Mouse (Mus musculus) CH12.LX (cell line): Measurements from ENCODE around the gene Fam181b. TPM values are rescaled to one million over a fixed set of nuclear protein-coding genes. Genes with fewer than 3 reads are reported as not detected.

ENCODE experiments used
- DNase-seq: peaks from one replicate; pipeline ENCODE4 v3.0.0-alpha.2; 2013; ENCODE audit errors: extremely low read depth
- H3K27ac ChIP-seq: 2 replicates; pipeline ENCODE4 v1.5.1; 2012; ENCODE audit warnings: low read depth, mild to moderate bottlenecking, control low read depth, moderate library complexity; ENCODE audit not compliant: insufficient read depth
- H3K27me3 ChIP-seq: replicated peaks from 2 replicates; pipeline ENCODE3; 2012; ENCODE audit warnings: inconsistent platforms
- H3K36me3 ChIP-seq, 2 experiments: replicated peaks in 1 of 2; 2 replicates each; pipeline versions ENCODE3 to v1.6.1; 2012; ENCODE audit warnings: inconsistent platforms in 1 of 2, low read length in 1 of 2, mild to moderate bottlenecking in 1 of 2, mixed read lengths in 1 of 2, moderate library complexity in 1 of 2; ENCODE audit not compliant: control insufficient read depth in 1 of 2, insufficient read depth in 1 of 2
- H3K4me1 ChIP-seq, 2 experiments: 2 replicates each; pipeline ENCODE4 v1.6.1; 2012; ENCODE audit warnings: inconsistent platforms in 1 of 2, moderate library complexity in 1 of 2; ENCODE audit not compliant: insufficient read depth in 2 of 2, control insufficient read depth in 1 of 2
- H3K4me2 ChIP-seq: 2 replicates; pipeline ENCODE4 v1.6.1; 2012; ENCODE audit warnings: low read depth, mild to moderate bottlenecking, control low read depth; ENCODE audit not compliant: poor library complexity, insufficient read depth, severe bottlenecking
- H3K4me3 ChIP-seq, 3 experiments: fragments of 150-350 bp in 1 of 3; sonication (generic) in 1 of 3; replicated peaks in 1 of 3; 2 replicates each; pipeline versions ENCODE3 to v1.5.1; 2011 to 2012; ENCODE audit warnings: low read depth in 2 of 3, low read length in 2 of 3, mild to moderate bottlenecking in 2 of 3, moderate library complexity in 2 of 3, control low read depth in 1 of 3, improper control_type of control experiment in 1 of 3, inconsistent platforms in 1 of 3, mixed read lengths in 1 of 3; ENCODE audit not compliant: poor library complexity in 1 of 3
- H3K79me2 ChIP-seq: replicated peaks from 2 replicates; pipeline ENCODE4 v1.6.1; 2012; ENCODE audit warnings: mild to moderate bottlenecking, moderate library complexity; ENCODE audit not compliant: control insufficient read depth, poor library complexity, insufficient read depth, severe bottlenecking; ENCODE audit errors: extremely low read depth
- H3K9ac ChIP-seq: 2 replicates; pipeline ENCODE4 v1.6.1; 2012; ENCODE audit warnings: low read depth, mild to moderate bottlenecking, control low read depth, moderate library complexity; ENCODE audit not compliant: insufficient read depth
- H3K9me3 ChIP-seq: replicated peaks from 2 replicates; pipeline ENCODE3; 2012; ENCODE audit warnings: low read length, inconsistent platforms, mixed read lengths
- BHLHE40 ChIP-seq: IDR thresholded peaks from 2 replicates; pipeline ENCODE4 v1.6.1; 2011; ENCODE audit warnings: mild to moderate bottlenecking, low read depth, low read length, improper control_type of control experiment
- CHD1 ChIP-seq: IDR thresholded peaks from 2 replicates; pipeline ENCODE4 v1.6.1; 2012; ENCODE audit warnings: low read depth, low read length, improper control_type of control experiment, inconsistent platforms
- CHD2 ChIP-seq: IDR thresholded peaks from 2 replicates; pipeline ENCODE4 v1.6.1; 2011; ENCODE audit warnings: low read length, improper control_type of control experiment
- CTCF ChIP-seq, 2 experiments: IDR thresholded peaks in 1 of 2; conservative IDR thresholded peaks in 1 of 2; 2 replicates each; pipeline ENCODE4 v1.5.1; 2011 to 2012; ENCODE audit warnings: low read depth in 2 of 2, low read length in 2 of 2, improper control_type of control experiment in 1 of 2, inconsistent platforms in 1 of 2, mild to moderate bottlenecking in 1 of 2, moderate library complexity in 1 of 2
- E2F4 ChIP-seq: IDR thresholded peaks from 2 replicates; pipeline ENCODE4 v1.6.1; 2011; ENCODE audit warnings: low read depth, low read length, improper control_type of control experiment; ENCODE audit not compliant: insufficient replicate concordance
- ETS1 ChIP-seq: conservative IDR thresholded peaks from 2 replicates; pipeline ENCODE4 v1.6.1; 2012; ENCODE audit warnings: low read depth, mild to moderate bottlenecking, inconsistent platforms, low read length, improper control_type of control experiment, moderate library complexity
- HCFC1 ChIP-seq: IDR thresholded peaks from 2 replicates; pipeline ENCODE4 v1.6.1; 2012; ENCODE audit warnings: low read depth, mild to moderate bottlenecking, inconsistent platforms, low read length, improper control_type of control experiment
- IRF4 ChIP-seq: IDR thresholded peaks from 2 replicates; pipeline ENCODE4 v1.6.1; 2014; ENCODE audit warnings: low read depth, mild to moderate bottlenecking, inconsistent platforms, low read length, improper control_type of control experiment
- JUN ChIP-seq: IDR thresholded peaks from 2 replicates; pipeline ENCODE4 v1.6.1; 2011; ENCODE audit warnings: low read depth, mild to moderate bottlenecking, low read length, improper control_type of control experiment, moderate library complexity; ENCODE audit not compliant: insufficient read depth
- KAT2A ChIP-seq: IDR thresholded peaks from 2 replicates; pipeline ENCODE4 v1.6.1; 2012; ENCODE audit warnings: low read length, improper control_type of control experiment, inconsistent platforms; ENCODE audit not compliant: insufficient replicate concordance
- MAFK ChIP-seq: IDR thresholded peaks from 2 replicates; pipeline ENCODE4 v1.6.1; 2011; ENCODE audit warnings: low read length, improper control_type of control experiment; ENCODE audit not compliant: insufficient replicate concordance
- MAZ ChIP-seq: IDR thresholded peaks from 2 replicates; pipeline ENCODE4 v1.6.1; 2012; ENCODE audit warnings: low read depth, mild to moderate bottlenecking, inconsistent platforms, low read length, improper control_type of control experiment, moderate library complexity
- MXI1 ChIP-seq: IDR thresholded peaks from 2 replicates; pipeline ENCODE4 v1.6.1; 2011; ENCODE audit warnings: mild to moderate bottlenecking, low read depth, low read length, improper control_type of control experiment
- MYC ChIP-seq: IDR thresholded peaks from 2 replicates; pipeline ENCODE4 v1.6.1; 2011; ENCODE audit warnings: low read depth, mild to moderate bottlenecking, improper control_type of control experiment, low read length
- NELFE ChIP-seq: IDR thresholded peaks from 2 replicates; pipeline ENCODE4 v1.6.1; 2011; ENCODE audit warnings: low read depth, low read length, improper control_type of control experiment
- NRF1 ChIP-seq: IDR thresholded peaks from 2 replicates; pipeline ENCODE4 v1.6.1; 2014; ENCODE audit warnings: low read depth, mild to moderate bottlenecking, inconsistent platforms, low read length, improper control_type of control experiment, moderate library complexity
- PAX5 ChIP-seq: IDR thresholded peaks from 2 replicates; pipeline ENCODE4 v1.6.1; 2012; ENCODE audit warnings: low read length, inconsistent platforms, mixed read lengths
- POLR2A ChIP-seq: IDR thresholded peaks from 2 replicates; pipeline ENCODE4 v1.6.1; 2011; ENCODE audit warnings: low read depth, mild to moderate bottlenecking, improper control_type of control experiment, low read length
- RCOR1 ChIP-seq: conservative IDR thresholded peaks from 2 replicates; pipeline ENCODE4 v1.6.1; 2012; ENCODE audit warnings: low read depth, mild to moderate bottlenecking, inconsistent platforms, low read length, improper control_type of control experiment
- SIN3A ChIP-seq: IDR thresholded peaks from 2 replicates; pipeline ENCODE4 v1.6.1; 2012; ENCODE audit warnings: low read length, improper control_type of control experiment, inconsistent platforms
- TBP ChIP-seq: conservative IDR thresholded peaks from 2 replicates; pipeline ENCODE4 v1.6.1; 2011; ENCODE audit warnings: low read depth, low read length, improper control_type of control experiment
- UBTF ChIP-seq: IDR thresholded peaks from 2 replicates; pipeline ENCODE4 v1.6.1; 2012; ENCODE audit warnings: low read depth, mild to moderate bottlenecking, inconsistent platforms, low read length, improper control_type of control experiment, moderate library complexity
- ZC3H11A ChIP-seq: IDR thresholded peaks from 2 replicates; pipeline ENCODE4 v1.6.1; 2012; ENCODE audit warnings: low read depth, mild to moderate bottlenecking, inconsistent platforms, low read length, improper control_type of control experiment
- dilution Hi-C: fragments of 300-500 bp; cut with MboI; formaldehyde crosslinking; loops from 2 replicates; pipeline ENCODE4 v1.14.3; 2020; ENCODE audit warnings: low sequenced_read_pairs; ENCODE audit not compliant: extremely low pct_unique_long_range_greater_than_20kb, extremely low pct_ligation_motif_present
- in situ Hi-C: fragments of 300-500 bp; cut with MboI; formaldehyde crosslinking; loops from 3 replicates; pipeline ENCODE4 v1.14.3; 2019; ENCODE audit warnings: low sequenced_read_pairs, low pct_ligation_motif_present, low pct_unique_long_range_greater_than_20kb, mixed read lengths
- polyA plus RNA-seq: library from polyadenylated mRNA; unstranded; fragments of >175 nt; gene quantifications from 2 replicates; pipeline ENCODE4 v1.2.1, GENCODE M21; 2012; ENCODE audit warnings: low read depth; ENCODE audit not compliant: insufficient read length
- total RNA-seq, 2 experiments: library from RNA; depleted of rRNA; stranded (reverse); fragments of 300-350 nt in 1 of 2; fragments of >200 nt in 1 of 2; gene quantifications; 2 replicates each; pipeline ENCODE4 v1.2.3; 2012 to 2014

Gene Fam181b
- total and polyA plus RNA-seq, 3 experiments: not detected

- in situ Hi-C loops (no loop called here), dilution Hi-C loops (no loop called here)
- Histone ChIP-seq H3K9me3 (no peaks in the 10 kb centered on the region), H3K27ac (no peak overlapping the region), H3K27me3 (peaks cover 7% of the 10 kb centered on the region), H3K79me2 (no peaks in the 10 kb centered on the region), H3K4me1 (no peaks in the 10 kb centered on the region), H3K4me3 (no peak overlapping the region), H3K9ac (no peak overlapping the region), H3K36me3 (no peaks in the 10 kb centered on the region), H3K4me2 (no peak overlapping the region)
- TF ChIP-seq CHD1: no peak
- no peak for TF ChIP-seq E2F4
- TF ChIP-seq CTCF (conservative IDR thresholded peaks at IDR 0.05 in 1 of 2, IDR thresholded peaks at IDR 0.05 in 1 of 2; ENCODE audit: low read depth in 2 of 2, low read length in 2 of 2): no peak
- TF ChIP-seq NRF1: no peak
- TF ChIP-seq KAT2A: no peak
- TF ChIP-seq BHLHE40: no peak
- TF ChIP-seq ETS1: no peak
- no peak for TF ChIP-seq PAX5
- no peak for TF ChIP-seq ZC3H11A
- TF ChIP-seq HCFC1: no peak
- TF ChIP-seq TBP: no peak
- TF ChIP-seq MYC: no peak
- no peak for TF ChIP-seq POLR2A
- no peak for TF ChIP-seq JUN
- TF ChIP-seq MAFK: no peak
- TF ChIP-seq IRF4: no peak
- no peak for TF ChIP-seq SIN3A
- TF ChIP-seq NELFE: no peak
- no peak for DNase-seq
Measured at GRCm38 (mm10) chr7:93038472-93038828, 41.2 kb upstream of the Fam181b start.

DNA sequence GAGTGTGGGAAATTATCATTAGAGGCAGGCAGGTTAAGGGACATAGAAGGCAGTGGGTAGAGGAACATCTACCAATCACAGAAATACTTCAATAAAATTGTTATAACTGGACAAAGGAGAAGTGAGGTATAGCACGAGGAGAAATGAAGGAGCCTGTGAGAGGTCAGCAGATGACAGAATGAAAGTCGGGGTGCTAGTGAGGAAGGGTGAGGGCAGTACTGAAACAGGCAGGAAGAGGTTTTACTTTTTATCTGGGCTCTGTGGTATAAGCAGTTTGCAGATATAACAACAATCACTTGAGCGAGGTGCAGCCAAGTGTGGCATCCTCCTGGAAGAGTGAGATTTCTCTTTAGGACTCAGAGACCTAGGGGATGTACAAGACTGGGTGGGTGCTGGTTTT lies 40.1 kb upstream of the Fam181b start:
- no peak overlapping the region for H3K4me2 ChIP-seq
- TF ChIP-seq TBP (no peak), MXI1 (no peak), PAX5 (no peak), MYC (no peak), CHD1 (no peak), UBTF (no peak), MAZ (no peak), CHD2 (no peak), SIN3A (no peak), RCOR1 (no peak)
- TF ChIP-seq, all 38 proteins: peak for 0
- Histone ChIP-seq H3K9ac (no peak overlapping the region), H3K36me3 (no peaks in the 10 kb centered on the region), H3K9me3 (no peaks in the 10 kb centered on the region), H3K4me1 (no peaks in the 10 kb centered on the region), H3K27me3 (peaks cover 7% of the 10 kb centered on the region), H3K27ac (no peak overlapping the region), H3K4me3 (no peak overlapping the region), H3K79me2 (no peaks in the 10 kb centered on the region)
- in situ Hi-C loops: no loop called here
- dilution Hi-C loops: no loop called here
- DNase-seq: no peak
